Mouse (Mus musculus): ENCODE measurements around the gene C1ql3. TPM values are rescaled to one million over a fixed set of nuclear protein-coding genes. Genes with fewer than 3 reads are reported as not detected.

The C1ql3 gene
- polyA plus RNA-seq, 1 experiment from 2014 or later = 4.0 TPM

DNA sequence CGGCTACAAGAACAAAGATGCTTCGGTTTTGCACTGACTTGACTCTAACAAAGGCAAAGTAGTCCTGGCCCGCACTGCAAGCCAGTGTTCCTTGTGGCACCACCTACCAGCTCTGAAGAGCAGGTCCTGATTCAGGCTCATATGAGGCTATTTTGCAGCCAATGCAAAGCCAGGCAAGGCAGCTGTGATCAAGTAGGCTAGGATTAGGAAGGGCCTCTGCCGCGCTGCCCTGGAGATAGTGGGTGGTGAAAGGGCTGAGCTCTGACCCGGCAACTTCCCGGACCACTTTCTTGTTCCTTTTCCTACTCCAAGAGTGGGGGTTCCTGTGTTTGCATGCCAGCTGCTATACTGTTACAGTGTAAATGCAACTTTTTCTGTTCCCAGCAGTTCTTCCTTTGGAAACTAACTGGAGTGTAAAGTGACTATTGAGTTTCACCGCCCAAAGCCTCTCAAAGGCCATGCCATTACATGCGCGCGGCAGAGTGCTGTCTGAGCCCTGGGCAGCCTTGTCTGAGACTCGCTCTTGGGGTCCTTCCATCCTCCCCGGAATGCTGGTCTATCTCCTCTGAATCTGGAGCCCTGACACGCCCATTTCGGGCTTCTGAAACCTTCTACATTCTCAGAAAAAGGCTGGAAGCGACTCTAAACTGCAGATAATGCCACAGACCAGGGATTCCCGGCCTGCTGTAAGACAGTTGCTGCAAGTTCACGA lies 2.2 kb downstream of the C1ql3 start:
- Histone ChIP-seq H3K4me1 (peaks cover 31% of the 10 kb centered on the region), H3K27me3 (replicated peaks) (peaks cover 43% of the 10 kb centered on the region), H3K36me3 (no peaks in the 10 kb centered on the region), H3K27ac (replicated peaks) (peak overlapping the region; percentile 10), H3K4me3 (replicated peaks) (peak overlapping the region; percentile 56), H3K9ac (replicated peaks) (peak overlapping the region; percentile 51), H3K9me3 (replicated peaks) (no peaks in the 10 kb centered on the region), H3K4me2 (peak overlapping the region; percentile 100)
- ATAC-seq (ENCODE audit: low FRiP score) = peak; percentile 32
- 9% methylated on average over 18 of the region's 18 CpGs for WGBS

DNA sequence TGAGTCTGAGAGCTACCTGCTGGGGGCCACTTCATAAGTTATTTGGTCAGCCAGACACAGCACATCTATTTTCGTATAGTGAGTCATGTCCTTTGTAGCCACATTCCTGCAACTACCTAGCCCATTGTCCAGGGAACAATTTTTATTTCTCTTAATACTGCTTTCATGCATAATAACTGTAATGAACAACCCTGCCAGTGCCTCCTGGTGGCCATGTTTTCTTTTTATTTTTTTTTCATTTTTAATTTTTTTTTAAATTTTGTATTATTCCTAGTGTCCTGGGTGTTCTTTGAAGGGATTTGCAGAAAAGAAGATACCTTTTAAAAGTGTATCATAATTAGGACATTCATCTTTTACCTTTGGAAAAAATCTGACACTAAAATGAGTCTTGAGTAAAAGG lies 3.2 kb downstream of the C1ql3 start:
- peaks cover 39% of the 10 kb centered on the region for H3K27me3 ChIP-seq (replicated peaks)

DNA sequence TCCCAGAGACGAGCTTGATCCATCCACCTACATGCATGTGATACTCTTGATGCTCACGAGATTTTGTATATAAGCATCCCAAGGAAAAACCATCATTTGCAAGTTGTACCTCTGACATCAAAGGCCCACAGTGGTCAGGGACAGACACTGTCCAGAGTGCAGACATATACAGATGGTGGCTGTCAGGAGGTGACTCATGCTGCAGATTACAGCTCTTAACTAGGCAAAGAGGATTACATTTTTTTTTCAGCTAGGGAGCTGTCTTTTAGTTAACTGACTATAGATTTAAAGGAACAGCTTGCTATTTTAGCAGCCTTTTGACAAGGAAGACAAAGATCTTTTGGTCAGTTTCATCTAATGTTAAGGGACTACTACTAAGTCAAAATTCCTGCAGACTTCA lies 11.6 kb downstream of the C1ql3 start:
- WGBS = 88% methylated on average over 2 of the region's 2 CpGs
- no peaks in the 10 kb centered on the region for H3K9me3 ChIP-seq (replicated peaks)

More for the DNA sequence above, 3.2 kb downstream of the C1ql3 start:
- Histone ChIP-seq H3K27ac (replicated peaks) (no peak overlapping the region), H3K4me2 (no peak overlapping the region), H3K4me1 (peaks cover 31% of the 10 kb centered on the region), H3K4me3 (replicated peaks) (no peak overlapping the region), H3K9me3 (replicated peaks) (no peaks in the 10 kb centered on the region), H3K36me3 (no peaks in the 10 kb centered on the region), H3K9ac (replicated peaks) (no peak overlapping the region)
- ATAC-seq (ENCODE audit: low FRiP score) = no peak
- WGBS = 69% methylated on average over 1 of the region's 1 CpGs

DNA sequence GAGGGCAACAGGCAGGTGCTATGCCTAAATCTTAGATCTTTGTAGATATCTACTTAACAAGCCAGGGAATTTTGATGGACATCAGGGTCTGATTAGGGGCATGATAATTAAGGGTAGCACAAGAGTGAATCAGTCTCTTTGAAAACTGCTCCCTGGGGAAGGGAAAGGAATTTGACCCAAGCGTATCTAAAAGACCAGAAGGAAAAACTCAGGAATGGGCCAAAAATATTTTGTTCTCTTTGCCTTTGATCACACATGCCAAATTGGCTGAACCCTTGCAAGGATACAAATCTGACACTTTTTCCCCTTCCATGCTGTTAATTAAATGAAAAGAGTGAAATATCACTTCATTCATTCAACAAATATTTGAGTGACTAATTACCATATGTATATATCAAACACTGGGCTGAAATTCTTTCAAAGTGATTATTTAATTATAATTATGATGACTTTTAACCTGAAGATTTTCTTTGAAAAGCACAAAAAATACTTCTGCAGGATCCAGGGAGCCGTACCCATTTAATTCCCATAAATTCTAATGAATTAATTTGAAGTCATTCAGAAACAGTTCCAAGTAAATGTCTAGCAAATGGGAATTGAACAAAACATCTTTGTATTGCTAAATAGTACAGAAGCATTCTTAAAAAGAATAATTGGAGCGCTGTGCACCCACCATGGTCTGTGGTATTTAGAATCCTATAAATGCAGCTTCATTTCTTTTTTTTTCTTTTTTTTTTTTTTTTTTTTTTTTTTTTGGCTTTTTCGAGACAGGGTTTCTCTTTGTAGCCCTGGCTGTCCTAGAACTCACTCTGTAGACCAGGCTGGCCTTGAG lies 26.5 kb downstream of the C1ql3 start:
- Histone ChIP-seq H3K9ac (replicated peaks) (no peak overlapping the region), H3K27me3 (replicated peaks) (no peaks in the 10 kb centered on the region), H3K4me1 (no peaks in the 10 kb centered on the region), H3K27ac (replicated peaks) (no peak overlapping the region), H3K4me3 (replicated peaks) (no peak overlapping the region), H3K36me3 (no peaks in the 10 kb centered on the region), H3K9me3 (replicated peaks) (no peaks in the 10 kb centered on the region), H3K4me2 (no peak overlapping the region)
- no peak for ATAC-seq (ENCODE audit: low FRiP score)
- WGBS = 69% methylated on average over 4 of the region's 4 CpGs

More for the DNA sequence above, 11.6 kb downstream of the C1ql3 start:
- H3K4me2 ChIP-seq = no peak overlapping the region
- no peaks in the 10 kb centered on the region for H3K4me1 ChIP-seq
- no peak for ATAC-seq (ENCODE audit: low FRiP score)
- no peak overlapping the region for H3K27ac ChIP-seq (replicated peaks)
- no peak overlapping the region for H3K9ac ChIP-seq (replicated peaks)
- no peaks in the 10 kb centered on the region for H3K27me3 ChIP-seq (replicated peaks)
- H3K36me3 ChIP-seq = no peaks in the 10 kb centered on the region
- no peak overlapping the region for H3K4me3 ChIP-seq (replicated peaks)

DNA sequence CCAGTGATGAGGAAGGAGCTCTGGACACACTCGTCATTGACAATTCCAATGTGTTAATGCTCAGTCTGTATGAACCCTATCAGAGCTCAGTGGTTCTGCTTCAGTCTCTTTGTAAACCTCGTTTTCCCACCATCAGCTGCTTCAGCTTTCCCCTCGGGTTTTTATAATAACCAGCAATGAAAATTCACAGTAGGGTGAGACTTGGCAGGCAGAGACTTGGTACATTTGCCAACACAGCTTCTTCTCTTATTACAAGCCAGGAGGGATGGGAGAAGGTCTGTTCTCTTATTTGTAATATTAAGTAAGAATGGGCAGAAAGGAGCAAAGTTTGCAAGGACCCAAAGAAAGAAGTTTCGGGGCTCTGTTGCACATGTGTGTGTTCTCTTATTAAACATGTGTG lies 32.8 kb downstream of the C1ql3 start:
- 61% methylated on average over 4 of the region's 4 CpGs for WGBS
- Histone ChIP-seq H3K27me3 (replicated peaks) (no peaks in the 10 kb centered on the region), H3K4me1 (no peaks in the 10 kb centered on the region), H3K36me3 (no peaks in the 10 kb centered on the region), H3K27ac (replicated peaks) (no peak overlapping the region), H3K9me3 (replicated peaks) (no peaks in the 10 kb centered on the region), H3K4me3 (replicated peaks) (no peak overlapping the region), H3K9ac (replicated peaks) (no peak overlapping the region), H3K4me2 (no peak overlapping the region)
- no peak for ATAC-seq (ENCODE audit: low FRiP score)

DNA sequence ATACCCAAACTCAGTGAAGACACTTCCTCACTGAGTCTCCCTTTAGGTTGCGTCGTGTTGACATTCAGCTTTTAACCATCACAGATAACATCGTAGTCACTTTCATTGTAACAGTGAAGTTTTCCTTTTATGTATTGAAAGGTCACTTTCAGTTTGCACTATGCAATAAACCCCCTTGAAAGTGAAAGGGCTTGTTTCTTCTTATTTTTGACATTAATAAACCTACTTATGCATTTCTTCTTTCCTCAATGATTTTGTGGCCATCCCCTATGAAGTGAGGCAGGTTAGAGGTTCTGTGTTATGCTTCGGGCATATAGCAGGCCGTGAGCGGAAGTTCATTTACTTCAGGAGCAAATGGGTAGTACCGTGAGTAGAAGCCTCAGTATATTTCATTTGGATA lies 34.2 kb downstream of the C1ql3 start:
- WGBS = 89% methylated on average over 7 of the region's 7 CpGs
- Histone ChIP-seq H3K27me3 (replicated peaks) (no peaks in the 10 kb centered on the region), H3K27ac (replicated peaks) (no peak overlapping the region), H3K9ac (replicated peaks) (no peak overlapping the region), H3K4me3 (replicated peaks) (no peak overlapping the region), H3K9me3 (replicated peaks) (no peaks in the 10 kb centered on the region), H3K4me1 (no peaks in the 10 kb centered on the region), H3K36me3 (no peaks in the 10 kb centered on the region), H3K4me2 (no peak overlapping the region)
- ATAC-seq (ENCODE audit: low FRiP score) = no peak

DNA sequence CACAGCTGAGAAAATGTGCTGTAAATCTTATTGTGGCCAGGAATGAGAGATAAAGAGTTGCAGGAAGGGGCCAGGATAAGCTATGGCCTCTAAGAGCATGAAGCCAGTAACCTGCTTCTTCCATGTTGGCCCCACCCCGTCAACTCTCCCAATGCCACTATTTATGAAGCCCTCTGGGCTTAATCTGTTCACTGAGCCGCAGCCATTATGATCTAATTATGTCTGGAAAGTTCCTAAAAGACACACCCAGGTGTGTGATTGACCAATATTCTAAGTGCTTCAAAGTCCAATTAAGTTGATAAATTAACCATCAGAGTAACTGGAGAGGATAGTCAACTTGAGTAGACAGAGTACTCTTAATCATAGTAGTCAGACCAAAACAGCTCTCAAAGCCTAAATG lies 37.9 kb downstream of the C1ql3 start:
- no peaks in the 10 kb centered on the region for H3K9me3 ChIP-seq (replicated peaks)
- no peak overlapping the region for H3K4me3 ChIP-seq (replicated peaks)
- H3K27me3 ChIP-seq (replicated peaks) = no peaks in the 10 kb centered on the region
- H3K4me1 ChIP-seq = no peaks in the 10 kb centered on the region
- no peak overlapping the region for H3K9ac ChIP-seq (replicated peaks)
- H3K36me3 ChIP-seq = no peaks in the 10 kb centered on the region
- WGBS = 71% methylated on average over 2 of the region's 2 CpGs
- no peak overlapping the region for H3K27ac ChIP-seq (replicated peaks)
- no peak for ATAC-seq (ENCODE audit: low FRiP score)
- H3K4me2 ChIP-seq = no peak overlapping the region

DNA sequence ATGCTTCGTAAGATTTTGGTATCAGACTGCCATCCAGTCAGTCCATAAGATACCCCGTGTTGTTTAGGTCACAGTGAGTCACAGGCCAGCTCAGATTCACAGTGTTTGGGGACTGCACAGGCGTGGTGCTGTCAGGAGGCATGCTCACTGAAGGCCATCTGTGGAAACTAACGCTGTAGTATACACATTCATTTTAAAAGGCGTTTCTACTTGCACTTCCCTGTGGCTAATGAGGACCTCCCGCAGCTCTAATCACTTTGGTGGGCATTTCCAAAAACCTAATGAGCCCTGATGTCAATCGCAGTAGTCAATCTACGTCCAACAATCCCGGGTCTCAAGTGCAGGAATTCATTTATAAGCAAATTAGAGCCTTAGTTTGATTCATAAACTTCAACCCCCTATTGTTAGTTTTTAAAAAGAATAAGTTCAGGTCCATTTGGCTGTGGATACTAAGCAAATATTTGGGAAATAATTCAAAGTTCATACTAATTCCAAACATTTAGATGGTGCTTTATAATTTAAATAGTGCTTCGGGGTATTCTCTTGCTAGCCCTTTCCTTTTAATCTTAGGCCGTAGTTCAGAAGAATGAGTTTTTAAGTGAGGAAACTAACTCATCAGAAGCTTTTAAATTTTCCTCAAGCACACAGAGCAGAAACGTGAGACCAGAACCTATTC lies 41.4 kb downstream of the C1ql3 start:
- no peak for ATAC-seq (ENCODE audit: low FRiP score)
- H3K4me1 ChIP-seq = no peaks in the 10 kb centered on the region
- H3K4me2 ChIP-seq = no peak overlapping the region
- H3K36me3 ChIP-seq = no peaks in the 10 kb centered on the region
- 40% methylated on average over 12 of the region's 12 CpGs for WGBS
- H3K9ac ChIP-seq (replicated peaks) = no peak overlapping the region
- H3K4me3 ChIP-seq (replicated peaks) = no peak overlapping the region
- H3K27me3 ChIP-seq (replicated peaks) = no peaks in the 10 kb centered on the region
- no peak overlapping the region for H3K27ac ChIP-seq (replicated peaks)
- H3K9me3 ChIP-seq (replicated peaks) = no peaks in the 10 kb centered on the region

DNA sequence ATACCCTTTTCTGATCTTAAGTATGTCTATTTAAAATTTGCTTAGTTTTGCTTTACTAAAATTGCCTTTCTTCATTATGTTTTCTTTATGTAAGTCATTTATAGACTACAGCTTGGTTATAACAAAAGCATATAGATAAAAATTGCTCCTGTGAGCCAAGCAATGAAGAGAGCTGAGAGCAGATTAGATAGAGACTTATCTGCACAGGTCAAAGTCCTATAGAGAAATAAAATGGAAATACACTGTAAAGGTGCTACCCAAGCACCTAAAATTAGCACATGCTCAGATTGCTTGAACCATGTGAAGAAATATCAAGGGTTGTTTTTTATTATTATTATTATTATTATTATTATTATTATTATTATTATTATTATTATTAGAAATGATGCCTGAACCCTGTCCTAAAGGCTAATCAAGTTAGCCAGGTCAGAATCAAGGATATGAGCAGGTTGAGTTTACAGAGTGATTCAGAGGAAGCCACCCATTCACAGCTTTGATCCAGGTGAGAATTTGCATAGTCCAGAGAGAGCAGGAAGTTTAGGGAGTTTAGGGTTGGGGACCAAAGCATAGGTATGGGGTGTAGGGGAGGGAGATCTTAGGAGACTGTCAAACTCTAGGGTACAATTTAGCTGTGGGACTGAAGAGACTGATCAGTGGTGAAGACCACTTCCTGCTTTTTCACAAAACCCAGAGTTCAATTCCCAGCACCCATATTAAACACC lies 54.7 kb downstream of the C1ql3 start:
- Histone ChIP-seq H3K27ac (replicated peaks) (no peak overlapping the region), H3K36me3 (no peaks in the 10 kb centered on the region), H3K9ac (replicated peaks) (no peak overlapping the region)

More for the DNA sequence above, 54.7 kb downstream of the C1ql3 start:
- Histone ChIP-seq H3K4me1 (no peaks in the 10 kb centered on the region), H3K9me3 (replicated peaks) (no peaks in the 10 kb centered on the region; the same call in 1 of the 2 replicates), H3K4me2 (no peak overlapping the region), H3K27me3 (replicated peaks) (no peaks in the 10 kb centered on the region), H3K4me3 (replicated peaks) (no peak overlapping the region)
- ATAC-seq (ENCODE audit: low FRiP score) = no peak

All from neural tube, embryonic 15.5 days (tissue).